Mouse (Mus musculus) spleen, adult 2 months (tissue): ENCODE results near the gene Tbc1d5. TPM values are rescaled to one million over a fixed set of nuclear protein-coding genes. Genes with fewer than 3 reads are reported as not detected.
"Not testable (repeated sequence)": the region's sequence is repeated elsewhere in the genome, so short reads cannot be mapped to it uniquely, and the experiment has no call there.

ENCODE experiments used
- DNase-seq, 2 experiments: peaks; one replicate each; pipeline versions ENCODE4 v3.0.0 to v3.0.0-alpha.2; 2012 to 2021; ENCODE audit warnings: low spot score in 2 of 2, low read depth in 1 of 2
- H3K27ac ChIP-seq: fragments of 200-500 bp; 2 replicates; pipeline ENCODE4 v1.5.1; 2012; ENCODE audit warnings: low read length, inconsistent platforms; ENCODE audit not compliant: insufficient read depth
- H3K27me3 ChIP-seq: fragments of 200-500 bp; 2 replicates; pipeline ENCODE4 v1.6.1; 2012; ENCODE audit warnings: mild to moderate bottlenecking, moderate library complexity, low read length, inconsistent platforms; ENCODE audit not compliant: control insufficient read depth, insufficient read depth
- H3K36me3 ChIP-seq: fragments of 200-500 bp; 2 replicates; pipeline ENCODE4 v1.6.1; 2012; ENCODE audit warnings: mild to moderate bottlenecking, low read length, inconsistent platforms; ENCODE audit not compliant: control insufficient read depth, insufficient read depth
- H3K4me1 ChIP-seq: fragments of 200-500 bp; 2 replicates; pipeline ENCODE4 v1.6.1; 2011; ENCODE audit warnings: inconsistent platforms; ENCODE audit not compliant: control insufficient read depth, insufficient read depth, insufficient read length
- H3K4me3 ChIP-seq: fragments of 200-500 bp; 2 replicates; pipeline ENCODE4 v1.5.1; 2011; ENCODE audit warnings: mild to moderate bottlenecking, inconsistent platforms; ENCODE audit not compliant: insufficient read depth, insufficient read length; ENCODE audit errors: extremely low read depth
- CTCF ChIP-seq: fragments of 200-500 bp; IDR thresholded peaks from 2 replicates; pipeline ENCODE4 v1.5.1; 2011; ENCODE audit warnings: mild to moderate bottlenecking, inconsistent platforms; ENCODE audit not compliant: insufficient read depth, insufficient read length, insufficient replicate concordance; ENCODE audit errors: extremely low read depth
- POLR2A ChIP-seq: fragments of 200-500 bp; IDR thresholded peaks from 2 replicates; pipeline ENCODE4 v1.6.1; 2011; ENCODE audit warnings: low read depth, low read length, inconsistent platforms
- WGBS: fragments of 180-500 bp; shearing (Covaris S2); methylation state at CpG from one replicate; pipeline ENCODE4 v1.1.7; 2018; 5-methylcytosine and 5-hydroxymethylcytosine counted together
- polyA plus RNA-seq: library from polyadenylated mRNA; depleted of rRNA; stranded (reverse); fragments of >200 nt; gene quantifications from 2 replicates; pipeline ENCODE4 v1.2.3, GENCODE M21; 2012

Tbc1d5 gene
- polyA plus RNA-seq, 1 experiment, result 11.4 TPM

- no peaks in the 10 kb centered on the region for H3K4me1 ChIP-seq
- no peak overlapping the region for H3K27ac ChIP-seq
- no peak for DNase-seq
- no peaks in the 10 kb centered on the region for H3K27me3 ChIP-seq
- H3K36me3 ChIP-seq, result no peaks in the 10 kb centered on the region
- H3K4me3 ChIP-seq, result no peak overlapping the region
- TF ChIP-seq CTCF, result no peak
- TF ChIP-seq POLR2A, result no peak
- WGBS, result 90% methylated on average over 7 of the region's 7 CpGs
Measured at GRCm38 (mm10) chr17:50710497-50711222, 468.5 kb downstream of the Tbc1d5 start.

- H3K27ac ChIP-seq, H3K36me3 ChIP-seq, H3K4me1 ChIP-seq, DNase-seq, H3K27me3 ChIP-seq, H3K4me3 ChIP-seq: not testable (repeated sequence)
- 4% methylated on average over 39 of the region's 39 CpGs for WGBS
Measured at GRCm38 (mm10) chr17:50698410-50698809, 480.7 kb downstream of the Tbc1d5 start.

GRCm38 (mm10) chr17:50688135-50688534 is 491.0 kb downstream of the Tbc1d5 start:
- no peak for DNase-seq
- H3K4me1 ChIP-seq, result no peaks in the 10 kb centered on the region
- H3K27ac ChIP-seq, result no peak overlapping the region
- 96% methylated on average over 6 of the region's 6 CpGs for WGBS
- H3K36me3 ChIP-seq, result peaks cover 26% of the 10 kb centered on the region
- TF ChIP-seq POLR2A, result no peak
- TF ChIP-seq CTCF, result no peak
- H3K27me3 ChIP-seq, result no peaks in the 10 kb centered on the region
- H3K4me3 ChIP-seq, result no peak overlapping the region

- 96% methylated on average over 10 of the region's 10 CpGs for WGBS
- Histone ChIP-seq H3K27me3 (no peaks in the 10 kb centered on the region), H3K4me3 (no peak overlapping the region), H3K27ac (no peak overlapping the region), H3K4me1 (no peaks in the 10 kb centered on the region), H3K36me3 (peaks cover 26% of the 10 kb centered on the region)
- no peak for TF ChIP-seq CTCF
- no peak for TF ChIP-seq POLR2A
- DNase-seq, result no peak
Measured at GRCm38 (mm10) chr17:50687670-50688069, 491.5 kb downstream of the Tbc1d5 start.

- Histone ChIP-seq H3K4me3 (no peak overlapping the region), H3K4me1 (no peaks in the 10 kb centered on the region), H3K36me3 (peaks cover 31% of the 10 kb centered on the region), H3K27me3 (no peaks in the 10 kb centered on the region), H3K27ac (no peak overlapping the region)
- no peak for DNase-seq
- 88% methylated on average over 7 of the region's 7 CpGs for WGBS
- TF ChIP-seq POLR2A, result no peak
- no peak for TF ChIP-seq CTCF
Measured at GRCm38 (mm10) chr17:50684960-50685645, 494.0 kb downstream of the Tbc1d5 start.
